Mouse (Mus musculus): ENCODE results near the gene Olfr510.

GRCm38 (mm10) chr7:108662419-108662818 is 3.8 kb upstream of the Olfr510 start:
- no peak for TF ChIP-seq EP300 (IDR thresholded peaks at IDR 0.05)
- no peak for TF ChIP-seq CTCF (IDR thresholded peaks at IDR 0.05)

All from lung, postnatal 0 days (tissue).